Mouse (Mus musculus): ENCODE results near the gene Clic1. TPM values are rescaled to one million over a fixed set of nuclear protein-coding genes. Genes with fewer than 3 reads are reported as not detected.
"Not testable (repeated sequence)": the region's sequence is repeated elsewhere in the genome, so short reads cannot be mapped to it uniquely, and the experiment has no call there.

Clic1 gene
- total RNA-seq (2015) (415 and 463 TPM in 2 replicates), total RNA-seq (2017) (386 and 405 TPM in 2 replicates)

DNA sequence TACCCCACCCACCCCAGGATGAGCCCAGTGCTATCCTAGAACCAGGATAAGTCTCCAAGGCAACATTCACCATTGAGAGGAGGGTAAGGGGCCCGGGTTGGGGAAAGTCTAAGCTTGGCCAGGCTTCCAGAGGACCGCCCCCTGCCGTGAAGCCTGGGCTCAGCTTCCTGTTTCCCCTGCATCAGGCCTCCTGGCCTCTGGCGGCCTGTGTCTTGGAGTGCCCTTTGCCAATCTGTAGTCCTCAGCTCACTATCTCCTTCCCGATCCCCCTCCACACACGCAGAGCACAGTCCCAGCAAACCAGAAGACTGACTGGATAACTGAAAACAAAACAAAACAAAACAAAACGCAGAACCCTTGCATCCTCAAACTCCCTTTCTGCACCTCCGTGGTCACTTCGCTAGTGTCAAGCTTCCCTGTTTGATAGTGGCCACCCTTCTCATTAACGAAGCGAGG is at the start of gene Clic1:
Clic1 (plus strand) TSS at position 406 of the 456 bp plus-strand sequence.
- ATAC-seq (ENCODE audit: poor library complexity, severe bottlenecking), result peak; percentile 19

DNA sequence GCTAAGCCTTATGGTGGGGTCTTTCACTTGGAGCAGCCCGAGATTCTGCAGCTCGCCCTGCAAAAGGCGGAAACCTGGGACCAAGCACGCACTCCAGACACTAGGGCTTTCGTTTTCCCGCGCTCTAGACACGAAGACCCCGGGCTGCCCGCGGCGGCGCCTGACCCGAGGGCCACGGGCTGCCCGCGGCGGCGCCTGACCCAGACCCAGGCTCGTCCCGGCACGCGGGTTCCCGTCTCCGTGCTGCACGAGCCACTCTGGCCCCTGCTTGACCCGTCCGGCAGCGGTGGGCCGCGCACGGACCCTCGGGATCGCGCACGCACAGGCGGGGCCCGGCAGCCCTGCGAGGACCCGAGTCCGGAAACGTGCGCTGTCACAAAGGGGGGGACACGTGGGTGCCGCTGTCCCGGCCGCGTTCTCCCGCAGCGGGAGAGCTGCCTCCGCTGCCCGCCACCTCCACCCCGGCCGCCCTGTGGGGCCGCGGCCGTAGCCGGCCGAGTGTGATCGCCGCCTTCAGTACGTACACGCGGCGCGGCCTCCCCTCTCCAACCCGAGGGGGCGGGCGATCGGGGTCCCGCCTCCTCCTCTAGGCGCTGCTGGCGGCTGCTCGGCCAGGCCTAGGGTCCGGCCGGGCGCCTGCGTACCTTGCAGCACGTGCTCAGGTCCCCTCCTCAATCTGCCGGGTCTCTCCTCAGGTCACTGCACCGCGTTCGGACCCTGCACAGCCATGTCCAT is 48.9 kb upstream of the Clic1 start, which contains the start of gene Vars:
Vars (plus strand) TSS at position 271 of the 735 bp plus-strand sequence.
- ATAC-seq (ENCODE audit: poor library complexity, severe bottlenecking), result peak; percentile 73

DNA sequence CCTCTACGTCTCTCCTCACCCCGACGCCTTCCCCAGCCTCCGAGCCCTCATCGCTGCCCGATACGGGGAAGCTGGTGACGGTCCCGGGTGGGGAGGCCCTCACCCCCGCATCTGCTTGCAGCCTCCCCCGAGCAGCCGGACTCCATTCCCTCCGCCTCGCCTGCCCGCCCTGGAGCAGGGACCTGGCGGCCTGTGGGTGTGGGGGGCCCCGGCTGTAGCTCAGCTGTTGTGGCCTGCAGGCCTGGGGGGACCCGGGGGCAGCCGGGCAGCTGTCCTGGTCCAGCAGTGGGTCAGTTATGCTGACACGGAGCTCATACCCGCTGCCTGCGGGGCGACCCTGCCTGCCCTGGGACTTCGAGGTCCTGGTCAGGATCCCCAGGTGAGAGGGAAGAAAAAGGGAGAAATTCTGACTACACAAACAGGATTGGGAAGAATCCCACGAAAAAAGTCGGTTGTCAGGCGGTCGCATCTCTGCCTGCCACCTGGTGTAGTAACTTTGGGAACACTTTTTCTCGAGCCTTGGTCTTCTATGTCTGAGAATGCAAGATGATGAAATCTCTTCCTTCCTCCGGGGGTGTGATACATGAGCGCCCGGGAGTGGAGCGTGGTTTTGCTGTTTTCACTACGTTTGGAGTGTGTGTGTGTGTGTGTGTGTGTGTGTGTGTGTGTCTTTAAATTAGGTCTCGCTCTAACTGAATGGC is 48.2 kb upstream of the Clic1 start:
- peak; percentile 26 for ATAC-seq (ENCODE audit: poor library complexity, severe bottlenecking)

- no peak for ATAC-seq (ENCODE audit: poor library complexity, severe bottlenecking)
Measured at GRCm38 (mm10) chr17:35002153-35002865, 47.5 kb upstream of the Clic1 start.

DNA sequence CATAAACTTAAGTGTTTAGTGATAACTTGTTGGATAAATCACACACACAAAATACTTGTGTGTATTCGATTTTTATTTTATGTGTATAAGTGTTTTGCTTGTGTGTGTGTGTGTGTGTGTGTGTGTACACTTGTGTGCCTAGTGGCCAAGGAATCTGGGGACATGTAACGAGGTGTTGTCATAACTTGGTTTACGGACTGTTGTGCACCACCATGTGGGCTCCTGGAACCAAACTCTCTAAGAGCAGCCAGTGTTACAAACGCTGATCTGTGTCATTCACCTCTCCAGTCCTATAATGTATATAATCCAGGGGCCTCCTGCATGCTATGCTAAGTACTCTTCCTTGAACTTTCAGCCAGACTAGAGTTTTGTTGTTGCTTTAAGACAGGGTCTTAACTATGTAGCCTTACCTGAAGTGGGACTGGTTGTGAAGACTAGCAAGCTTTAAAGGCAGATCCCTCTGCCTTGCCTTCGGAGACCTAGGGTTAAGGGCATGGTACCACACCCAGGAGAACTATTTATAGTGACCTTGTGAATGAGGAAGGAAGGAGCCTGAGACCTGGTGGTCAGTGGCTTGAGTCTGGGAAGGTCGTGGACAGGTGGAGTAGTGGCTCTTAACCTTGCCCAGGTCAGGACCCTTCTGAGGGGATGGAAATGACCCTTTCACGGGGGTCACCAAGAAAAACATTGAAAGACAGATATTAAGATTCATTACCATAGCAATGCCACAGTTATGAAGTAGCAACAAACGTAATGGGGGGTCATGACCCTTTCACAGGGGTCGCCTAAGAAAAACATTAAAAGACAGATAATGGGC is 46.5 kb upstream of the Clic1 start:
- ATAC-seq (ENCODE audit: poor library complexity, severe bottlenecking), result no peak

- ATAC-seq (ENCODE audit: poor library complexity, severe bottlenecking), result no peak
Measured at GRCm38 (mm10) chr17:35004075-35004717, 45.6 kb upstream of the Clic1 start.

GRCm38 (mm10) chr17:35005158-35005557 is 44.6 kb upstream of the Clic1 start:
- ATAC-seq (ENCODE audit: poor library complexity, severe bottlenecking), result no peak

DNA sequence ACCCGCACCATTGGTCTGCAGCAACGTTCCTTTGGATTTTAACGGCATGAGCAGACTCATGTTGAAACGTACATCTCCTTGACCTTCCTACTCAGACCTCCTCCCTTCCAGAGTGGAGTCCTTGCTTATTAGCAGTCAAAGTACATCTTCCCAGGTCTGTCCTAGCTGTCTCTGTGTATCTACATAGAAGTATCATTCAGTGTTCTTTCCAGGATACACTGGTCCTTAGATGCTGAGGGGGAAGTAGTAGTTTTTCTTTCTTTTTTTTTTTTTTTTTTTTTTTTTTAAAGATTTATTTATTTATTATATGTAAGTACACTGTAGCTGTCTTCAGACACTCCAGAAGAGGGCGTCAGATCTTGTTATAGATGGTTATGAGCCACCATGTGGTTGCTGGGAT is 43.9 kb upstream of the Clic1 start:
- ATAC-seq (ENCODE audit: poor library complexity, severe bottlenecking), result not testable (repeated sequence)

- ATAC-seq (ENCODE audit: poor library complexity, severe bottlenecking), result 0 out of 2 replicates have a peak, but pooled peaks have one; percentile 30
Measured at GRCm38 (mm10) chr17:35007387-35007991, 42.3 kb upstream of the Clic1 start.

- no peak for ATAC-seq (ENCODE audit: poor library complexity, severe bottlenecking)
Measured at GRCm38 (mm10) chr17:35009586-35009985, 40.2 kb upstream of the Clic1 start.

- ATAC-seq (ENCODE audit: poor library complexity, severe bottlenecking), result no peak
Measured at GRCm38 (mm10) chr17:35011440-35011839, 38.3 kb upstream of the Clic1 start.

DNA sequence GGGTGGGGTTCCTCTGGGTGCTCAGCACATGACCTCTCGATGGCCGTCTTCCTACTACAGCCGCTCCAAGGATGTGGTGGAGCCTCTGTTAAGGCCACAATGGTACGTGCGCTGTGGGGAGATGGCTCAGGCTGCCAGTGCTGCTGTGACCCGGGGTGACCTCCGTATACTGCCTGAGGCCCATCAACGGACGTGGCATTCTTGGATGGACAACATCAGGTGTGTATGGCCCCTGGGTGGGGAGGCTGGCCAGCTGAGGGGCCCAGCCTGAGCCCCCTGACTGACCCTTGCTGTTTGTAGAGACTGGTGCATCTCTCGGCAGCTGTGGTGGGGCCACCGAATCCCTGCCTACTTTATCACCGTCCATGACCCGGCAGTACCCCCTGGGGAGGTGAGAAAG is 37.3 kb upstream of the Clic1 start:
- no peak for ATAC-seq (ENCODE audit: poor library complexity, severe bottlenecking)

DNA sequence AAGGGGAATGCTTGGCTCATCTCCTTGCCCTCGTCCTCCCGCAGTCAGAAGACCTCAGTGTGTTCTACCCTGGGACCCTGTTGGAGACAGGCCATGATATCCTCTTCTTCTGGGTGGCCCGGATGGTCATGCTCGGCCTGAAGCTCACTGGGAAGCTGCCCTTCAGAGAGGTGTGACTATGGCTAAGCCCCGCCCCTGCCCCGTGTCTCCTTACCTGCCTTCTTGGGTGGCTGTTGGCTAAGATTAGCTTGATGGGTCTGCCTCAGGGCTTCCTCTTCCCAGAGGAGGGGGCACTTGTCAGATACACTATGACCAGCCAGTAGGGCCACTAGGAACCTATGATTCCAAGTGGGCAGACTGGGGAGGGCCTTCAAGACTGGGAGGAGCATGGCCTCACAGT is 36.5 kb upstream of the Clic1 start:
- ATAC-seq (ENCODE audit: poor library complexity, severe bottlenecking), result no peak

GRCm38 (mm10) chr17:35015296-35015695 is 34.5 kb upstream of the Clic1 start:
- ATAC-seq (ENCODE audit: poor library complexity, severe bottlenecking), result no peak

DNA sequence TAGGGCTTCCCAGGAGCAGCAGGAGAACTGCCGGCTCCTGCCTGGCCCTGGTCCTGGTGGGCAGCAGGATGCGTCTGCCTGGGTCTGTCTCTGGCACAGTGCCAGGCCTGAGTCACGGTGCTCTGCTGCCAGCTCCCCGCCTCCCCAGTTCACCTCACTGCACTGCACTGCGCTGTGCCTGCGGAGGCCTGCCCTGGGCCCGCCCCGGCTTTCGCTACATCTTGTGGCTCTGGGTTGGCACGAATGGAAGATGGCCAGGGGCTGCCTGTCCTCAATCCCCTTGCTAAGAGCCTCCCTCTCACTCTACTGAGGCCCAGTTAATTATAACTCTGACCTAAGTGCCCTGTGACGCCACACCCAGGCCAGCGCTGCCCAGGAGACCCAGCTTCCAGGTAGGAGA is 33.4 kb upstream of the Clic1 start, which contains the start of gene Vwa7:
Vwa7 (plus strand) TSS at position 204 of the 400 bp plus-strand sequence.
- no peak for ATAC-seq (ENCODE audit: poor library complexity, severe bottlenecking)

DNA sequence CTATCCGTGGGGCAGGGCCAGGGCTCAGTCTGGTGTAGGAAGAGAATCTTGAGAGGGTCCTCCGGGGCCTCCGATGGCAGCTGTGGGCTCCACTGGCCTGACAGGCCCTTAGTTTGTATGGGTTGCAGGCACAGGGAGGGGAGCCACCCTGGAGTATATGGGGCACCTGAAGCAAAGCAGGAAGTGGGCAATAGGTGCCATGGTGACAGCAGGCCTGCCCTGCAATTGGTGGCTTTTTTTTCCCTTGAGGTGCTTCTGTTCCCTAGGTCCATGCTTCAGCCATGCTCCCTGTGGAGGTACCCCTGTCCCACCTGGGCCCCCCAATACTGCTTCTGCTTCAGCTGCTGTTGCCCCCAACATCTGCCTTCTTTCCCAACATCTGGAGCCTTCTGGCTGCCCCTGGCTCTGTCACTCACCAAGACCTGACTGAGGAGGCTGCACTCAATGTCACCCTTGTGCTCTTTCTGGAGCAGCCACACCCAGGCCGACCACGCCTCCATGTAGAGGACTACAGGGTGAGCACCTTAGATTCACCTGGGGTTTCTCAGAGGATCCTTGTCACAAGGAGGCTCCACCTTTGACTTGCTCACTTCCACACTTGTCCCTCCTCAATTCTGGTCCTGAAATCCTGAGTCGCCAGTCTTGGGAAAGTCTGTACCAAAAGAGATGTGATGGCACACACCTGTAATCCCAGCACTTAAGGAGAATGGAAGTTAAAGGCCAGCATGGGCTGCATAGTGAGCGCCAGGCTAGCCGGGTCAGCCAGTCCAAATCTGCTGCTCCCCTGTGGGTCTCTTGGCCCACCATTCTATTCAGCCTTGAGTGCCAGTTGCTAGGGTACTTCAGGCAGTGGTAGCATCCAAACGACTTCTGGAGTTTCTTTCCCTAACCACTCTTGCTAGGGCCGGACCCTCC is 32.7 kb upstream of the Clic1 start:
- no peak for ATAC-seq (ENCODE audit: poor library complexity, severe bottlenecking)

DNA sequence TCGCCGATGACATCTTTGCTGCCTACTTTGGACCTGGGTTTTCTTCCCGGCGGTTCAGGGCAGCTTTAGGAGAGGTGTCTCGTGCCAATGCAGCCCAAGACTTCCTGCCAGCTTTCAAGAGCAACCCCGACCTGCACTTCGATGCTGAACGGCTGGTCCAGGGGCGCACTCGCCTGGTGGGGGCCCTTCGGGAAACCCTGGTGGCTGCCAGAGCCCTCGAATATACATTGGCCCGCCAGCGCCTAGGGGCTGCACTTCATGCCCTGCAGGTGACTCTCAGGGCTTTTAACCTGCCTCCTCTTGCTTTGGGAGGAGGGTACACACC is 32.1 kb upstream of the Clic1 start:
- ATAC-seq (ENCODE audit: poor library complexity, severe bottlenecking), result no peak

GRCm38 (mm10) chr17:35018171-35018570 is 31.6 kb upstream of the Clic1 start:
- no peak for ATAC-seq (ENCODE audit: poor library complexity, severe bottlenecking)

DNA sequence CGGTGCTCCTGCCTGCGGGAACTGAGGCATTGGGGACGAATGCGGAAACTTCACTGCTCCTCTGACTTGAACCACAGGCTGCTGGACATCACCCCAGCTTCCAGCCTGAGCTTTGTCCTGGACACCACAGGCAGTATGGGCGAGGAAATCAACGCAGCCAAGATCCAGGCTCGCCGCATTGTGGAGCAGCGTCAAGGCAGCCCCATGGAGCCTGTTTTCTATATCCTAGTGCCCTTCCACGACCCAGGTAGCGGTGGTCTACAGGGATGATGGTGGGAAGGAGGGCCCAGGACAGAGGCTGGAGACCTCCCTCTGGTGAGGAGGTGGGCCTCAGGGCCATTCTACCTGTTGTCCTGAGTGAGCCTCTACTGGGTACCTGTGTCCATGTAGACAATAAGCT is 29.9 kb upstream of the Clic1 start:
- ATAC-seq (ENCODE audit: poor library complexity, severe bottlenecking), result no peak
